Mouse (Mus musculus) cerebellum, adult (tissue): ENCODE data around the gene Mllt11.

ENCODE experiments used
- ATAC-seq: cut with Nextera tagmentation; 2 replicates; pipeline ENCODE4 v1.9.2; 2017; ENCODE audit warnings: mild to moderate bottlenecking, moderate library complexity, mixed read lengths; ENCODE audit not compliant: insufficient number of reproducible peaks, low FRiP score, low TSS enrichment

The Mllt11 gene

DNA sequence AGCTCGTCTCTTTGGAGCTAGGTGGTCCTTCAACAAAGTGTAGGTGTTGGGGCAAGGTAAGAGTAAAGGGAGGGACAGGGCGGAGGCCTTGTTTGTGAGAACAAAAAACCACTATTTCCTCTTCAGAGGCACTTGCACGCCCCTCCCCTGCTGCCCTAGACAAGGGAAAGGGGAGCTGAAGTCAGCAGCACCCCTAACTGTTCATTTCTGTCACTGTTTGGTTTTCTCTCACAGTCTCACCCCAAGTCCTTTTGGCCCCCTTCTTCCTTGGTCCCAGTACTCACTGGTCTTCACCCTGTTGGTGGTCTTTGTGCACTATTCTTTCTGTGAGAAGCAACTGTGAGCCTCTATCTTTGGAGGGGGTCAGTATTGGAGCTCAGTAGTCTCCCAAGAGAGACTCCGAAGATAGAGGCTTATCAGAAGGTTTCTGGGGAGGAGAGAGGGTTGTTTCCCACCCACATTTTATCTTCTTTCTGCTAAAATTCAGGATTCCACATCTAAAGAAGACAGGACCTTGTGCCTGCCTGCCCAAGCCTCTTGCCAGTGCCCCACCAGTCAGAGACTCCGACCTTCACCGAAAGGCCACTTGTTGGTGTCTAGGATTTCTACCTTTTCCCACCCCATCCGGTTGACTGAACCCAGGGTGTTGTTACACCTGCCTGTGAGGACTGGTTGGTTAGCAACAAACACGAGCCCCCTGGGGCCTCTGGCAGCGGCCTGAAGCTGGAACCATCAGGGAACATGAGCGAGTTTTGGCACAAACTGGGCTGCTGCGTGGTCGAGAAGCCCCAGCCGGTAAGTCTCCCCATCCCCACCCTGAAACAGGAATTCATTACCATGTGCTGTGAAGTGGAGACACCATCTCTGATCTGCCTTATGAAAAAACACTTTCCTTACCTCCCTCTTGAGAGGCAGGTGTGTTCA lies at the start of gene Mllt11:
Gene Mllt11 (minus strand): TSS at position 874 of the 924 bp plus-strand sequence.
- no peak for ATAC-seq

DNA sequence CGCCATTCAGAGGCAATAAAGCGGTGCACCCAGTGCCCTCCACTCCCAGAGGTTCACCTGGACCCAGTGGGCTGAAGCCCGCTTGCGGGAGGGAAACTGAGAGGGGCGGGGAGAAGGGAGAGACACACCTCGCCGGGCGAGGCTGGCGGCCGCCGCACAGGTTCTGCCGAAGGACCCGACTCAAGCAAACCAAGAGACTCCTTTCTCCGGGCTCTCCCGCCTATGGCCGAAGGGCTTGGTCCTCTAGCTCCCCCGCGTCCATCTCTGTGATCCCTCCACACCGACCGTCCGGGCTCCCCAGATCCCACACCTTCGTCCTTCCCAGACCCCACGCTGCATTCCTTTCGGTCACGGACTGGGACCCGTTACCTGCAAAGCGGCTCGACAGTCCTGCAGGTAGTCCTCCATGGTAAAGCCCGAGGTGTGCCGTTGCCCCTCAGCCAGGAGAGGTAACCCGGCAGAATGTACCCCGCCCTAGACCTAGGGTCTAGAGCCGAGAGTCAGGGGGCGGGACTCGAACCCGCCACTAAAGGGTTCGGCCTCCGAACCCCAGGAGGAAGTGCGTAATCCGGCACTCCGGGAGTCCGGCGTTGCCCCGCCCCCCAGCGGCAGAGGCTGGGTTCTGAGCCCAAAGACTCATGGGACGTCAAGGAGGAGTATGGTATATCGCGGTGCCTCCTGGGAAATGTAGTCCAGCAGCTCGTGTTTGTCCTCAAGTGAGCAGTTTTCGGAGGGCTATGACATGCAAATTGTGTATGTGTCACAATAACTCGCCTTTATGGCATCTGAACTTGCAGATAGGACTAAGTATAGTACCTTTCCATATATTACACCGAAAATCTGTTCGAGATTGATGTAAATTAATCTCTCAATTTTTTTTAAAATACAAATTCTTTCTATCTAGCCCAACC lies 49.5 kb upstream of the Mllt11 start, which contains the start of the genes Mindy1 and Prune1:
Gene Mindy1 (plus strand): TSS at position 130 of the 911 bp plus-strand sequence.
Gene Prune1 (minus strand): TSS at position 861 of the 911 bp plus-strand sequence.
- peak; percentile 70 for ATAC-seq

DNA sequence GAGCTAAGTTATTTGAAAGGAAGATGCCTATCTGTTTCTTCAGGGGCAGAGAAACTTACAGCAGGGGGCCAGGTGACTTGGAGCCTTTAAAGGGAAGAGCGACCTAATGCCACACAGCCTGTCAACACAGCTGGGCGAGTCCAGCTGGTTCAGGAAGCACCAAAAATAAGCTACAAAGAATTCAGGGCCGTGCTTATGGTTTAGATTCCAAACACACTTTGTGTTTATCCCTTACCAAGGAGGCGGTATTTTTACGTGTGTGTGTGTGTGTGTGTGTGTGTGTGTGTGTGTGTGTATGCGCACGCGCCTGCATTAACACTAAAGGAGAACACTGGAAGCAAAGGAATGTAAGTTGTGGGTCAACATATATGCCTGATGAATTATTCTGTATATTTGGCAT lies 48.8 kb upstream of the Mllt11 start:
- ATAC-seq, result no peak

DNA sequence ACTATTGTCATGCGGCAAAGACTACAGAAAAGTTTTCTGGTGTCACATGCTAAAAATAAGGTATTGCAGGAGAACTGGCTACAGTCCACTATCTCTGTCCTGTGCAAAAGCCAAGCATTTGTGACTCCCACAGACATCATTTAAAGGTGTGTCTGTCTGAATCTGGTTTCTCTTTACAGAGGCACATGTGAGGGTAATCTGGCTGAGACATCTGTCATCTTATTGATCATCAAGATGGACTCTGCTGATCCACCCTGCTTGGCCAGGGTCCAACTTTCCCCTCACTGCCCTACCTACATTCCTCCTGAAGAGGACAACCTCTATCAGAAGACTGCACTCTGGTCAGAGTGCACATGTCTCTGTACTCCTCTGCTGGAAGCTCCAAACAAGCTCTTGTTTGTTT lies 45.2 kb upstream of the Mllt11 start:
- ATAC-seq, result no peak

DNA sequence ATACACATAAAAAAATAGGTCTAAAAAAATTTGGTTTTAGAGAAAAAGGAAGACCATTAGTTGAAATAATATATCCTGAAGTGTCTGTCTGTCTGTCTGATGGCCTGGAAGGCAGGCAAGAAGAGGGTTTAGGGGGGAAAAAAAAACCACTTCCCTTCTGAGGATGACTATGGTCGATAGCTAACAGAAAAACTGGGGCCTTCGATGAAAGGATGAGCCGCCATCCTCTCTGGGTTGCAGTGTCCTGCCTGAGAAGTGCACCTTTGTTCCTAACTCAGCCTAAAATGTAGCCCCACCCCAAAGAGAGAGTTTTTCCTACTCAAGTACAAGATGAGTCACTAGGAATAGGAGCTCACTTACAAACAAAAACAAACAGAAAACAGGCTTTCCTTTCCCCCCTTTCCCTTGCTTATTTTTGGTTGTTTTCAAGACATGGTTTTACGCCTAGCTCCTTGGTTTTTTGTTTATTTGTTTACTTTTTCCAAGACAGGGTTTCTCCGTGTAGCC lies 44.5 kb upstream of the Mllt11 start:
- ATAC-seq, result no peak

DNA sequence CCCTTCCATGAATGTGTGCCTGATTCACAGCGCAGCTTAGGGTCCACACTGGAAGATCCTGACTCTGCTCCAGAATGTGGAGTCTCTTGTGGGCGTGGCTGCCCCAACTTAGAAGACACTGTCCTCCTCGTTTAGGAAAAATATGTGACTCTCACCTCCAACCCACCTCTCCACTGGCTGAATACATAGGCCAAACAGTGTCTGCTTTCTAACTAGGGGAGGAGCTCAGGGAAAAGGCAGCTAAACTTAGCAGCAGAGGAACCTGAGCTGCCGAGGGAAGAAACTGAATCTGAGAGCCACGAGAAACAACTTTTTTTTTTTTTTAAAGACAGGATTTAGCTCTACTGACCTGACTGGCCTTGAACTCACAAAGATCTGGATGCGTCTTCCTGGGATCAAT lies 43.2 kb upstream of the Mllt11 start:
- ATAC-seq, result no peak

DNA sequence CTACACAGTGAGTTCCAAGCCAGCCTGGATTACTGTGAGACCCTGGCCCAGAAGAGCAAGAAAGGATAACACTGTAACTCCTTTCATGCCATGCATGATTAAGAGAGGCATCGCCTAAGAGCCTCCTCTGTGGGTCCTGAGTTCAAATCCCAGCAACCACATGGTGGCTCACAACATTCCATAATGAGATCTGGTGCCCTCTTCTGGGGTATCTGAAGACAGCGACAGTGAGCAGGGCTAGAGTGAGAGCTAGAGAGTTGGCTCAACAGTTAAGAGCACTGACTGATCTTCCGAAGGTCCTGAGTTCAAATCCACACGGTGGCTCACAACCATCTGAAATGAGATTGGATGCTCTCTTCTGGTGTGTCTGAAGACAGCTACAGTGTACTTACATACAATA lies 42.5 kb upstream of the Mllt11 start:
- ATAC-seq, result no peak

DNA sequence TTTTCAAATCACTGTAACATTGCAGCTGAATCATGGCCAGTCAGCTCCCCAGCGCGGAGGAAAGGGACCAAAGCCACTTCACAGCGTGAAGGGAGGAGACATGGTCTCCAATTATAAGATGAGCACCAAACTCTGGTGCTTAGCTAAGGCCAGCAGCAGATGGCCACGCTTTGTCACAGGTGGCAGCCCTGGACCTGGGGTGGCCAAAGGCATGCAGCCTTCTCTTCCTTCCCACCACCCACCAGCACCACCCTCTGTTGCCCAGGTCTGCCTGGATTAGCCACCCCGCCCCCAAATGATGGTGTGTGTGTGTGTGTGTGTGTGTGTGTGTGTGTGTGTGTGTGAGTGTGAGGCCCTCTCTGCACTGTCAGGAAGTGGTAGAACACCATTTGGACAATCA lies 41.5 kb upstream of the Mllt11 start:
- peak; percentile 92 for ATAC-seq

DNA sequence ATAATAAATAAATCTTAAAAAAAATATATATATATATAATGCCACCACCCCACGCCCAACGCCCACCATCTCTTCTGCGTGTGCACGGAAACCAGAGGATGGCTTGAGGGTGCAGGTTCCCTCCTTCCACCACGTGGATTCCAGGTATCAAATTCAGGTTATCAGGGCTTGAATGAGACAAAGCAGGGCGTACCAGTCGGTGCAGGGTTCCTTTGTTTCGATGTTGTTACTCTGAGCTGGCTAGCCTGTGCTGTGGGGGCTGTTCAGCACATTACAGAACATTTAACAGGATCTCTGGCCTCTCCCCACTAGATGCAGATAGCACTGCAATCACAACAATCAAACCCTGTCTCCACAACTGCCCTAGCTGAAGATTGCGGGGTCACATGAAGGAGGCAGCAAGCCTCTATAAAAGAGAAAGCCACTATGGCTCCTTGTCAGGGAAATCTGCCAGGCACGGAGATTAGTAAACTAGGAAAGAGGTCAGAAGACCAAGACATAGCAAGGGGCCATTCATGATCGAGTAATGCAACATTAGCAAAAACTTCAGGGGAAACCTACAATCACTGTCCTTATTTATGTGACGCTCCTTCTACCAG lies 38.9 kb upstream of the Mllt11 start:
- no peak for ATAC-seq

DNA sequence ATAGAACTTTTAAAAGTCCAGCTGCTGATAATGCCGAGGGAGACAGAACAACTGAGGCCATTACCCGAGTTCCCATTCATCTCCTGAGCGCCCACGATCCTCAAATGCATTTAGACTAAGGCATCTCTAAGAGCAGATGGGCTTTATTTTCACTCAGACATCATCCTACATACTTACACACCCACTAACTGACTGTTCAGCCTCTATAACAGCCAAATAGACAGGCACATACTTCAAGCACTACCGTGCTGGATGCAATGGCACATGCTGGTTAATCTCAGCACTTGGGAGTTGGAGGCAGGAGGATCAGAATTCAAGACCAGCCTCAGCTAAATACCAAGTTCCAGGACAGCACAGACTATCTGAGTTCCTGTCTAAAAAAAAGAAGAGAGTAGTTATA lies 37.8 kb upstream of the Mllt11 start:
- ATAC-seq, result no peak

DNA sequence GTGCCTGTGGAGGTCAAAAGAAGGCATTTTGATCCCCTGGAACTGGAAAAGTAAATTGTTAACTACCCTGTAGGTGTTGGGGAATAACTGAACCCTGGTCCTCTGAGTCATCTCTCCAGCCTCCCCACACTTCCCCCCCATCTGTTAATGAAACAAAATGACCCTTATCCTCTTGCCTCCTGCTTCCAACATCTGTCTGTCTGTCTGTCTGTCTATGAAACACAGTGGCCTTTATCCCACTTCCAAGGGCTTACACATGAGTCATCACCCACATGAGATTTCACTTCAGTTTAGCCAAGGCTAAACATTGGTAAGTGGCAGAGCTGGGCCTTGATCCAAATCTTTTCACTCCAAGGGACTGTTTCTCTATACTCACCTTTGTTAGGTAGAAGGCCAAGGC lies 35.9 kb upstream of the Mllt11 start:
- no peak for ATAC-seq

DNA sequence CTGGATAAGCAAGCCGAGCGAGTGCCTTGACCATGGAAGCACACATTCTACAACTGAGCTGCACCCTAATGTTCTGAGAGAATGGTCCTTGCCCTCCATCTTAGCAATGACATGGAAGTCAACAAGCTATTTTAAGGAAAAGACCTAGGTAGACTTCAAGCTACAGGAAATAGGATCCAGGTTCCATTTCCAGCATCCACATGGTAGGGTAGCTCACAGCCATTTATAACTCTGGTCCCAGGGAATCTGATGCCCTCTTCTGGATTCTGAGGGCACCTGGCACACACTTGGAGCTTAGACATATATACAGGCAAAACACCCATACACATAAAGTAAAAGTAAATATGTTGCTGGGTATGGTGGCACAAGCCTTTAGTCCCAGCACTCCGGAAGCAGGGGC lies 34.1 kb upstream of the Mllt11 start:
- ATAC-seq, result no peak

DNA sequence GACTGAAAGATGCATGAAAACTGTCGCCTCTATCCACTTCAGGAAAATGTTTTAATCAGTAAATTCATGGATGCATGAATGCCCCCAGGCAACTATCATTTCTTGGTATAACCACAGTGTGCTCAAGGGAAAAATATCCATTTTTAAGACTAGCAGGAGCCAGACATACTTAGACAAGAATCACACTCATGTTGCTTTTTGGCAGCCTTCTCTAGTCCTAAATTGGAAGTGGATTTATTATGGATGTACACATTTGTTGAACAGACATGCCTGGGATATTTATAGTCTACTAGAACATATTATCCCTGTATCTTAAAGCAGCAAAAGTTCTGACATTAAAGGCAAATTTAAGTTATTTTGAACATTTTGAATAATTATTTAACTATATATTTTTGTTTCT lies 32.8 kb upstream of the Mllt11 start:
- ATAC-seq, result no peak

DNA sequence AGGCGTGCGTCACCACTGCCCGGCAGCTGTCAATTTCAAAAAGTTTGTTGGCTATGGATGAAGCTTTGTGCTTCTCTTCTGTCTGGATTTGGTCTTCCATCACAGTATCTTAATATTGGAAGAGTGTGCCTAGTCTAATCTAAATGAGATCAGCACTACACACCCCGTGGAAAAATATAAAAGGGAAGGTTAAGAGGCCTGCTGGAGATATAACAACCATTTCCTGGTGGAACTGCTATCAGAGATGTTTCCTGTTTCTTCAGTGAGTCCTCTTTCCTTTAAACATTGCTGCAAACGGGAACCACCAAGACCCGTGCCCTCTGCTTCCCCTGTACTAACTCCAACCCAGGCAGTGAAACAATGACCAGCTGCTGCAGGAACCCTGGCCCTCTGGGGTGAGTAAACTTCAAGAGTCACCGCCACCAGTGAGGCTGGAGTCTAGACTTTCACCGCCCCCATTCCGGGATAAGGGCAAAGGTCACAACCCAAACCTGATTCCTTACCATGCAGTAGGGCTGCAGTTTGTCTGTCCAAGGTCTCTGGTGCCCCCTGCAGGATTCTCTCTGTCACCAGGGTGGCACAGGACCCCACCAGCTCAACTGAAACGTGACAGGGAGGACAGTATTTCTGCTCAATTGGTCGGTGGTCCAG lies 31.2 kb upstream of the Mllt11 start:
- no peak for ATAC-seq

DNA sequence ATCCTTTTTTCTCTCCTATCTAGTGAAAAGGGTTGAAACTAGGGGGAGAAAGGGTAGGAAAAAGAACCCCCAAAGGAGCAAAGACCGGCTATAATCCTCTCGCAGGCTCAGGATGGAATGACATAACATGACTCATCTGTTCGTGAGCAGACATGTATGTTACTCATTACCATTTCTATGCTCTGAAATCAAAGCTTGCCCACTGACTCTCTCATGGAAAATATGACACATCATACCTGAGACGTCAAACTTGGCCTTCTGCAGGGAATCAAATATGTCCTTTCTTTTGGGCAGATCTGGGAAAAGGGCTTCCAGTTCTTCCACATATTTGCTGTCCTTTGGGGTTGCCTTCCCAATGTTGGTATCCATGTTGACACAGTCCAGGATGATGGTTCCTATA lies 30.0 kb upstream of the Mllt11 start:
- ATAC-seq, result no peak

DNA sequence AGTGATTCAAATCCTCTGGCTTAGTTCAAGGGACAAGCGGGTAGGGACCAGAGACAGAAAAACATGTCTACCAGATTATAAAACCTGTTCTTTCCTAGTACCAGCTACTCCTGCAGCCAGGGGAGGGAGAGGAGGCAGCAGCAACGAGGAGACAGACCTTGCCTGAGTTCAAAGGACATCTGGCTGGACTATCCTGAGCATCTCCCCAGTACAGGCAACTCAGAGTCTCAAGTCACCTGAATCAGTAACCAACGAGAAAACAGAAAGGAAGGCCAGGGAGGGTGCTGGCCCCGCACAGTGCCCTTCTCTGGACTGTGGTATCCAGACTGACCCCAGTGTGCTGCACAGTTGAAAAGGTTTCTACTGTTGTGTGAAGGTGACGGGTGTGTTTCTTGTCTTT lies 25.0 kb upstream of the Mllt11 start:
- no peak for ATAC-seq

DNA sequence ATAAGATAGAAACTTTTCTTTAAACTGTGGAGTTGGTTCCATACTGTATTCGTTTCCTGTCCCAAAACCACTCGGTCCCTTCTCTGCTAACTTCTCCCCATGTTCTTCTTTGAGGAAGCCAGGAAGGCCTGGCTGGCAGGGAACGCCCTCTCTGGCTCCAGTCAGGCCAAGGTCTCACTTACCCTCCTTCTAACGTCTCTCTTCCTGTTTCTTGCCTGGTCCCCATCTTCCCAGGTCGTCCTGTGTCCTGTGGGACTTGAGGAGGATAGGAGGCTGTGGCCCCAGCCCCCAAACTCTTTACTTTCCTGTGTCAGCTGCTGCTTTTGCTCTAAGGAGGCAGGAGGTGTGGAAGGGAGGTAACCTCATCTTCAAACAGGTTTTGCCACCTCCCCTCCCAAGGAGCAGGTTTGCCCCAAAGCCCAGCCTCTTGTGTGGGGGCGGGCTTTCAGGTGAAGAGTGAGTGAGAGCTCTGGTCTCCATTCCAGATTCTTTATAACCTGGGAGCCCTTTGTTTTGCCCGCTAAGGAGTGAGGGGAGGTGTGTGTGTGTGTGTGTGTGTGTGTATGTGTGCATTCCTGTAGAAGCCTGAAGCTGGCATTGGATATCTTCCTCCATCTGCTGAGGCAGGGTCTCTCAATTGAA lies 18.9 kb upstream of the Mllt11 start, which contains the start of gene Bnipl:
Gene Bnipl (minus strand): TSS at position 411 of the 642 bp plus-strand sequence.
- ATAC-seq, result peak; percentile 17; the same call in 1 of the 2 replicates

DNA sequence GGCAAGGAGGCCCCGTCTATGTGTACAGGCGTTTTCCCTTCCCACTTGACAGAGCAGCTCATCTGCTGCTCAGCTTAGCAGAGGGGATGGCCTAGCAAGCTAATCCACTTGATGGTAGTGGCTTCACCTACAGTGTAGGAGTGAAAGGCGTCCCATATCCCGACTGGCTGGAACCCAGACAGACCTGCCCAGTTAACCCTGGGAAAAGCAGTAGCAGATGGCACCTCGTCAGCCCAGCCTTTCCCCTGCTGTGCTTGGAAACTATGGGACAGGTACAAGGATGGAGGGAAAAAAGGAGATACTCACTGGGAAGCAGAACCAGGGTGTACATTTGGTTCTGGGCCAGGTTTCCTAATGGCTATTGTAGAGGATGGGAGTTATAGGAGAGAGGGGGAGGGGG lies 18.4 kb upstream of the Mllt11 start:
- ATAC-seq, result peak; percentile 85

DNA sequence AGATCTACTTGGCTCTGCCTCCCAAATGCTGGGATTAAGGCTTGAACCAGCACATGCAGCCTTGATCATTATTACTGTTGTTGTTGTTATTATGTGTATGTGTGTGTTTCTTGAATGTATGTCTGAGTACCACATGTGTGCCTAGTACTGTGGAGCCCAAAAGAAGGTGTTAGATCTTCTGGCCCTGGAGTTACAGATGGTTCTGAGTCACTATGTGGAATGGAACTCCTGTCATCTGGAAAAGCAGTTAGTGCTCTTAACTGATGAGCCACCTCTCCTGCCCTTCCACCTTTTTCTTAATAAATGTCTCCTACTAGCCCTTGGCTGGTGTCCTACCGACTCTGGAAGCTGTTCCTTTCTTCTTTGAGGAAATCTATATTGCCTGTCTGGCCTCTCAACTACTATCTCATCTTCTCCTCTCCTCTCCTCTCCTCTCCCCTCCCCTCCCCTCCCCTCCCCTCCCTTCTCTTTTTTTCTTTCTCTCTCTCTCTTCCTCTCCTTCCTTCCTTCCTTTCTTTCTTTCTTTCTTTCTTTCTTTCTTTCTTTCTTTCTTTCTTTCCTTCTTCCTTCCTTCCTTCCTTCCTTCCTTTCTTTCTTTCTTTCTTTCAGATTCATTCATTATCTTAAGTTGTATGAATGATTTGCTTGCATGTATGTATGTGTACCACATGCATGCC lies 15.8 kb upstream of the Mllt11 start:
- no peak for ATAC-seq
